Mouse (Mus musculus) heart, postnatal 14 days (tissue): Measurements from ENCODE around the gene Fam198a. TPM values are rescaled to one million over a fixed set of nuclear protein-coding genes. Genes with fewer than 3 reads are reported as not detected.

Experiments used
- DNase-seq, 2 experiments: peaks; one replicate each; pipeline ENCODE4 v3.0.0; 2021 to 2022
- intact Hi-C: fragments of 180-260 bp; cut with DNase I; formaldehyde crosslinking; loops from one replicate; pipeline ENCODE4 v1.15.1; 2025
- total RNA-seq, 2 experiments: library from RNA; stranded (reverse); gene quantifications; 2 replicates each; pipeline ENCODE4 v1.2.3; 2021

The Fam198a gene
- total RNA-seq, 2 experiments from 2014 or later: 1.7 to 1.8 TPM

DNA sequence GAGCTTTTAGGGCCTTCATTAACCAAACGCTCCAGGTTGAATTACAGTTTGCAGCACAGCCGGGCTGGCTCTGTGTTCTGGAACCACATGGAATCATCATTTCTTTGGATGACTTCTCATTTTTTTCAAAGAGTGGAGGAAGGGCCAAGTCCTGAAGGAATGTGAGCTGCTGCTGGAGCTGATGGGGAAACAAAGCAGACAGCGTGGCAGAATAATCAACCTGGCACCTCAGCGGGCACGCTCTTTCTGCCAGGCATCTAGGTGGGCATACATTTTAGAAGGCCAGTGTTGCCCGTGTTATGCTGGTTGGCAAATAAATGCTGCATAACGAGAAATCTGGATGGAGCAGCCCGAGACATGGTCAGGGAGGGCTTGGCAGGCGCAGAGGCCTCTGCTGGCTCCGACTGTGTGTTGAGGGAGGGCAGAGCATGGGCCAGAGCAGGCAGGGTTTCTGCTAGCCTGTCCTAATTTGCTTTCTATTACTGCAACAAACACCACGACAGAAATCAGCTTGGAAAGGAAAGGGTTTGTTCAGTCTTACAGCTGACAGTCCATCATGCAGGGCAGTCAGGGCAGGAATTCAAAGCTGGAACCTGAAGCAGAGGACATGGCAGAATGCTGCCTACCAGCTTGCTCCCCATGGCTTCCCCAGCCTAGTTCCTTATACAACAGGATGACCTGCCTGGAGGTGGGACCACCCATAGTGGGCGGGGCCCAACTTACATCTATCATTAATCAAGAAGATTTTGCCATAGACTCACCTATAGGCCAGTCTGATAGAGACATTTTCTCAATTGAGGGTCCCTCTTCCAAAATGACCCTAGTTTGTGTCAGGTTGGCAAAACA lies 23.6 kb downstream of the Fam198a start:
- peak; percentile 52 to 59 for DNase-seq
- intact Hi-C loops: no loop called here

- no peak for DNase-seq
- intact Hi-C loops: no loop called here
Measured at GRCm38 (mm10) chr9:121975321-121975720, 24.5 kb downstream of the Fam198a start.

- no peak for DNase-seq
- intact Hi-C loops: loop anchor here (5.0 kb wide), 1 partner anchor 99 kb away; no protein-coding TSS in a partner anchor
Measured at GRCm38 (mm10) chr9:121981046-121981445, 30.3 kb downstream of the Fam198a start.

DNA sequence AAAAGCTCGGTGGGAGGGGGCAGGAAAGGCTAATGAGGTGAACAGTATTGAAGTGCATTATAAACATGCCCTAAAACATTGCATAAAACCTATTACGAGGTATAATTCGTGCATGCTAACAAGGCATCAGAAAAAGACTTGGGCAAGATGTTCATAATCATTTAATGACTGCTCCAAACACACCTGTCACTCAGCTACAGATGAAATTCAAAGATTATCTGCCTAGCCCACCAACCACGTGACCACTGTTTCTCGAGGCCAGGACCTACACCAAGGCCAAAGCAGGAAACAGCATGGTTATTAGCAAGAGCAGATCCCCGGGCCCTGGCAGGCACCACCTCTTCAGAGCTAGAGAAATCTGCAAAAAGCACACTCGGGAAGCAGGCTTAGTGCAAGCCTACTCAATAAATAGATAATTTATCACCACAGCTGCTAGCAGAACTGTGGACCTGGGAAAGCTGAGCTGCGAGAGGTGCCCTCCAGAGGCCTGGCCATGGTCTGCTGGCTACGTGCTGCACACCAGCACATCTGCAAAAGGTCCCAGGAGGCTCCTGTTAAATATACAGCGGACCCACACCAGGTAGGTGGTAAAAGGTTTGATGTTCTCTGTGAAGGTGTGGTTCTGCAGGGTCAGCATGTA lies 30.8 kb downstream of the Fam198a start:
- no peak for DNase-seq
- intact Hi-C loops: loop anchor here (5.0 kb wide), 1 partner anchor 99 kb away; no protein-coding TSS in a partner anchor

GRCm38 (mm10) chr9:121982214-121982613 lies 31.4 kb downstream of the Fam198a start:
- no peak for DNase-seq
- intact Hi-C loops: loop anchor here (5.0 kb wide), 1 partner anchor 100 kb away; no protein-coding TSS in a partner anchor

- DNase-seq: no peak
- intact Hi-C loops: loop anchor here (5.0 kb wide), 1 partner anchor 100 kb away; no protein-coding TSS in a partner anchor
Measured at GRCm38 (mm10) chr9:121982665-121983064, 31.9 kb downstream of the Fam198a start.

- DNase-seq: peak; percentile 78 to 88
- intact Hi-C loops: loop anchor here (5.0 kb wide), 1 partner anchor 101 kb away; no protein-coding TSS in a partner anchor
Measured at GRCm38 (mm10) chr9:121983504-121983903, 32.7 kb downstream of the Fam198a start.

DNA sequence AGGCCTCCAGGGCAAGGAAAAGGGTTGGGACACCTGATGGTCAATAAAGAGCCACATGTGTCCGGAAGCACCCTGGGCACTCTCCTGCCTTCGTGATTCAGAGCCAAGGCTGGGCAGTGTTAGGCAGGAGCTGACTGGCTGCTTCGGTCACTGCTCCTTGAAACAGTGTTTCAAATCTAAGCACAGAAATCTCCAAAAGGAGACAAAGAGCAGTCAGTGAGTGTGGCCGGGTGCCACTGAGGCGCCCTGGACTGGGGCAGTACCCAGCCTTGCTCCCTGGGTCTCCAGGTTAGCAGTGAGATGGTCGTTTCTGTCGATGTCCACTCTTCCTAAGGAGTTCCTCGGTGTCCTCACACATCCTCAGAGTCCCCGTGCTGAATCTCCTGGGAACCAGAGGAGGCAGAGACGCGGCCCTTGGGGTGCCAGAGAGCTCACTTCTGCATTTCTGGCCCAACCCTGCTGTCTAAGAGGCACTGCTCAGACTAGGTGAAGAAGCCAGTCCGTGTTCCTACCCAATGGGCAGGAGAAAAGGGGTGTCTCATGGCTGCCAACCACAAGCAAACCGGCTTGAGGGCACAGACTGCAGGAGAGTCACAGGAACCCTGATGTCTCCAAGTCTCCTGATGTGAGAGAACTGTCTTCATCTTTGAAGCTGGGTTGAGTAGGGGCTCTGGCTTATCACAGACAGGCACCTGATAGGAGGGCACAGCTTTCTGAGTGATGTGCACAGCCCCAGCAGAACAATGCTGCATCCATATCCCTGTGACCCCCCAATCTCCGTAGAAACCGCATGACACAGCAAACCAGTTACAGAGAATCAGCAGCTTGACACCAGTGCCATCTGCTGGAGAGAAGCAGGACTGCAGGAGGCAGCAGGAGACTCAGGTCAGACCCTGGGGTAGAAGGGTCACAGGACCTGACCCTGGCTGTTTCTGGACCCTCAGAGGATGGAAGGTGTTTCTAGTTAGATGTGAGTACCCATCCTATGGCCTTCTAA lies 34.0 kb downstream of the Fam198a start:
- DNase-seq: peak; percentile 77 to 86
- intact Hi-C loops: loop anchor here (1.0 to 5.0 kb wide), 3 partner anchors 36 to 137 kb away; no protein-coding TSS in a partner anchor

DNA sequence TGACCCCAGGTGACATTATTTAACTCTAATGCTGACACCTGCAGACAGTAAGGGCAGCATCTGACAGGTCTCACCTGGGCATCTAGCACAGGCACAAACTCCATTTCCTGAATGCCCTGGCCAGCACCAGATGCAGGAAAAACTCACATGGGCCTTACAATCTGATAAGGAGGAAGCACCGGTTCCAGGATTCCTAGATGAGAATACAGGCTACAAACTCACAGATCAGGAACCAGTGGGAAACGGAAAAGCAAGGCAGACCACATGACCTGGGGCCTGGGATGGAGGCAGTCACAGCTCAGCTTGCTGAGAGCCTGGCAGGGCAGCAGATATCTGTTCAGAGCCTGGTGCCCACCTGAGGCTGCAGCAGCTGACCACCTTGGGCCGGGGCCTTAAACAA lies 38.1 kb downstream of the Fam198a start:
- DNase-seq: no peak
- intact Hi-C loops: loop anchor here (5.0 kb wide), 1 partner anchor 142 kb away; no protein-coding TSS in a partner anchor

- intact Hi-C loops: loop anchor here (5.0 kb wide), 1 partner anchor 142 kb away; no protein-coding TSS in a partner anchor
- DNase-seq: no peak
Measured at GRCm38 (mm10) chr9:121989536-121989935, 38.7 kb downstream of the Fam198a start.

- intact Hi-C loops: no loop called here
- no peak for DNase-seq
Measured at GRCm38 (mm10) chr9:121991041-121991440, 40.3 kb downstream of the Fam198a start.

GRCm38 (mm10) chr9:121993047-121993446 lies 42.3 kb downstream of the Fam198a start:
- DNase-seq: no peak

GRCm38 (mm10) chr9:121995077-121995476 lies 44.3 kb downstream of the Fam198a start:
- no peak for DNase-seq
- intact Hi-C loops: no loop called here

More at GRCm38 (mm10) chr9:121993047-121993446, 42.3 kb downstream of the Fam198a start:
- intact Hi-C loops: no loop called here

DNA sequence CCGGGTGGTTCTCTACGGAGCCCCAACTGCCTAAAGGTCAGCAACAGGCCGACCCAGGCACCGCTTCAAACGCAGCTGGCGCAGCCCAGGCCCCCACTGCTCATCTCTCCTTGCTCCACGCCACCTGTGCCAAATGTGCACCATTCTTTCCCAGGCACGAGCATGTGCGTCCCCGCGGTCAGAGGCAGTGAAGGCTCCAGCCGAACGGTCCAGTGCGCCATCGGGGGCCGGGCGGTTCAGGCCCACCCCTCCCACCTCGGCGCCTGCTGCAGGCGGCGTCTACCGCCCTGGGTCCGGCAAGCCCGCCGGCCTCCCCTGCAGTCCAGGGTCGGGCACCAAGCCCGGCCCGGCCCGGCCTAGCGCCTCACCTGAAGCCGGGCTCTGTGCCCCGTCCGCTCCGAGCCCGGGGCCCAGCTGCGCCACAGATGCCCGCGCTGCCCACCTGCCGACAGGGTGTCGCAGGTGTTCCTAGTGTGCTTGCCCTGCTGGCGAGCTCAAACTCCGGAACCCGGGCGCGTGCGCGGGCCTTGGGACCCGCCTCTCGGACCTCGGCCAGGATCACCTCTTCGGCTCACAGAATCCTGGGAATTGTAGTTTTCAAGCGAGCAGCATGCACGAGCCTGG lies 44.8 kb downstream of the Fam198a start:
- DNase-seq: peak; percentile 84 to 86
- intact Hi-C loops: no loop called here

DNA sequence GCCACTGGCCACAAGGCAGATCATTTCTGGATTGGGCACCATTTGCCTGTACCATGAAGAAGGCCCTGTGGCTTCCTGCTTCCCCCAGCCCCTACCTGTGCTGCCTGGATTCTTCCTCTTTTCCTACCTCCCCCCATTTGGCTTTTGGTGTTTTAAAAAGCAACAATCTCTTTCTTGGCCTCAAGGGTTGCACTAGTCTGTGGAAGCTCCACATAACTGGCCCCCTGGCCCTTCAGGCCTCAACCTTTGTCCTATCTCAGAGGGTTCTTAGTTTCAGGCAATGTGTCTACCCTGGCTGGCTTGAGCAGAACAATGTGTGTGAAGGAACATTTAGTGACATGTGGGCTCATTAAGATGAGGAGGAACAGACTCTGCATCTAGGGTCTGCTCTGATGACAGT lies 46.2 kb downstream of the Fam198a start, which contains the start of gene Pomgnt2:
Pomgnt2 (minus strand) TSS at position 101 of the 400 bp plus-strand sequence.
- no peak for DNase-seq
- intact Hi-C loops: no loop called here

GRCm38 (mm10) chr9:121997978-121998377 lies 47.2 kb downstream of the Fam198a start:
- intact Hi-C loops: no loop called here
- no peak for DNase-seq

DNA sequence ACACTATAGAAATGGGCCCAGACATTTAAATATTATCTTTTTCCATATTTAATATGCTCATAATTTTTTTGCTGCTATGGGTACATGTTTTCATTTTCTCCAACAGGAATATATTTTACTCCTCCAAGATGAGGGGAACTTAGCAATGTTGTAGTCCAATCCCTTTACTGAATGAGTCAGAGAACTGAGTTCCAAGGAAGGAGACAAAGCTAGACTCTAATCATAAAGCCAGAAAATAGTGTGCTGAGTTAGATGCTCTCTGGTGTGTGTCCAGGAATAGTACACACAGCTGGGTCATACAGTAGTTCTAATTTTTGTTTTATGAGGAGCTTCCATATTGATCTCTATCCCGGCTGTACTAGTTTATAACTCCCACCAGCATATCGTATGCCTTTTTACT lies 55.4 kb downstream of the Fam198a start:
- DNase-seq: no peak
- intact Hi-C loops: no loop called here

DNA sequence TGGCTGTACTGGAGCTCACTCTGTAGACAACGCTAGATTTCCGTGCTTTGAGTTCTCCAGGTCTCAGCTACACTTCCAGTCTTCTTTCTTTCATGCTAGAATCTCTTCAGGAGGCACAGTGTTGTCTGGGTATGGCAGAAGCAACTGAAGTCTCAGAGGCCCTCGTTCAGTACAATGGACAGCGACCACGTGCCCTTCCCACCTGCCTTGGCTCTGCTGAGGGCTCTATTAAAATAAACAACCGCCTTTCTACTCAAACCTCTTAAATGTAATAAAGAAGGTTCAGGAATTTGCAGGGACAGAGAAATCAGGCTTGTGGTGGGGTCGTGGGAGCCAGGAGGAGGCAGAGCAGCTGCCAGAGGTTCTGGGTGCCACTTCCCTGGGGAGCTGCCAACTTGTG lies 55.8 kb downstream of the Fam198a start:
- intact Hi-C loops: no loop called here
- DNase-seq: peak; percentile 48 to 67

DNA sequence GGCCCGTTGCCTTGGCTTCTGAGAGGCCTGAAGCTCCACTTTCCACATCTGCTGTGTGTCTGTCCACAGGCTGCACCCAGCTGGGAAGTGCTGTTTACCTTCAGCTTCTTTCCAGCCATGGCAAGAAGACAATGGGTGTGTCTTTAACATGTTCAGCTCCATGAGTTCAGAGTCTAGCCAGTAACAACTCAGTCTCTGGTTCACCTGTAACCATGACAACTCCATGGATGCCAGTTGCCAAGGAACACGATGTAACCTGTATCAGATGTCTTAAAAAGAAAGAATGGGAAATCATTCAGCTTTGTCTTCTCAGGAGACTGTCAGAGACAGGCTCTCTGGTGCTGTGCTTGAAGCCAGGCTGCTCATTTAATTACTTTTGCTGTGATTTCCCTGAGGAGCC lies 58.1 kb downstream of the Fam198a start:
- no peak for DNase-seq
- intact Hi-C loops: no loop called here
